ENCODE assay signal across 17 mouse cellular contexts in genomic region chr8:61286795-61287385, GRCm38 (mm10).
DNase-seq lines count a peak whose midpoint lies in the region; ATAC-seq and TF ChIP-seq lines count a peak whose summit lies in the region.
"Had no signal": no experiment of that assay in that cellular context is flagged by ENCODE, and none has a peak within 500 bp of the region (broad histone marks: within the 10 kb centered on the region; RNA-seq: fewer than 3 reads in every experiment).

No protein-coding gene starts in this region.

- peak overlapping the region; percentile 35 for H3K4me2 ChIP-seq in embryonic facial prominence, embryonic 12.5 days (replicated peaks)
- 0 out of 2 replicates have a peak overlapping the region, but pooled peaks have one; percentile 3 for H3K4me2 ChIP-seq in limb, embryonic 15.5 days
- H3K4me2 ChIP-seq: heart, embryonic 13.5 days; liver, embryonic 13.5 days; midbrain, embryonic 12.5 days had no signal

- peaks cover 0 to 20% of the 10 kb centered on the region in 2 experiments; a peak in 2 of 4 replicates for H3K36me3 ChIP-seq in MEL (ENCODE audit: control insufficient read depth in 1 of 2, insufficient read depth in 2 of 2, low read length in 2 of 2)
- no peaks in the 10 kb centered on the region for H3K36me3 ChIP-seq in embryonic facial prominence, embryonic 12.5 days
- H3K36me3 ChIP-seq in limb, embryonic 15.5 days = no peaks in the 10 kb centered on the region
- H3K36me3 ChIP-seq: heart, embryonic 13.5 days; liver, embryonic 13.5 days; midbrain, embryonic 12.5 days had no signal

- H3K27ac ChIP-seq in layer of hippocampus, adult 2 months = peak overlapping the region; percentile 81; the same call in 1 of the 2 replicates
- H3K27ac ChIP-seq in MEL (ENCODE audit: control insufficient read depth, low read depth, low read length) = peak overlapping the region; percentile 61
- peak overlapping the region; percentile 71 for H3K27ac ChIP-seq in embryonic facial prominence, embryonic 12.5 days
- 0 out of 2 replicates have a peak overlapping the region, but pooled peaks have one; percentile 33 for H3K27ac ChIP-seq in limb, embryonic 15.5 days
- H3K27ac ChIP-seq: heart, embryonic 13.5 days; liver, embryonic 13.5 days; midbrain, embryonic 12.5 days had no signal

- H3K27me3 ChIP-seq in MEL (ENCODE audit: control insufficient read depth in 1 of 2, insufficient read depth in 2 of 2, low read length in 2 of 2) = no peaks in the 10 kb centered on the region
- H3K27me3 ChIP-seq in embryonic facial prominence, embryonic 12.5 days = no peaks in the 10 kb centered on the region
- H3K27me3 ChIP-seq in limb, embryonic 15.5 days = no peaks in the 10 kb centered on the region
- H3K27me3 ChIP-seq: heart, embryonic 13.5 days; liver, embryonic 13.5 days; midbrain, embryonic 12.5 days had no signal

- TF ChIP-seq POLR2A in MEL (IDR thresholded peaks at IDR 0.05; ENCODE audit: control insufficient read depth in 1 of 2, insufficient read depth in 1 of 2, low read depth in 1 of 2, low read length in 2 of 2, poor library complexity in 1 of 2) = no peak

- no peaks in the 10 kb centered on the region for H3K9me3 ChIP-seq in MEL (replicated peaks; ENCODE audit: insufficient read depth, low read length)
- no peaks in the 10 kb centered on the region for H3K9me3 ChIP-seq in embryonic facial prominence, embryonic 12.5 days
- no peaks in the 10 kb centered on the region for H3K9me3 ChIP-seq in limb, embryonic 15.5 days
- H3K9me3 ChIP-seq: heart, embryonic 13.5 days; liver, embryonic 13.5 days; midbrain, embryonic 12.5 days had no signal

- no peak for TF ChIP-seq RAD21 in MEL (IDR thresholded peaks at IDR 0.05; ENCODE audit: low read depth, low read length)

- TF ChIP-seq CTCF in layer of hippocampus, adult 2 months (conservative IDR thresholded peaks at IDR 0.05) = no peak
- no peak for TF ChIP-seq CTCF in MEL (IDR thresholded peaks at IDR 0.05 in 2 of 3, conservative IDR thresholded peaks at IDR 0.05 in 1 of 3; ENCODE audit: control insufficient read depth in 1 of 3, insufficient read depth in 1 of 3, low read depth in 2 of 3, low read length in 3 of 3, poor library complexity in 1 of 3, severe bottlenecking in 1 of 3)

- no peak for DNase-seq in layer of hippocampus, adult 2 months (ENCODE audit: low spot score in 2 of 2)
- DNase-seq in layer of hippocampus, adult 18-20 months (ENCODE audit: low spot score in 2 of 2) = no peak
- DNase-seq in MEL (ENCODE audit: low read depth, low spot score) = peak; percentile 51
- no peak for DNase-seq in right cerebral cortex, adult 18-20 months
- no peak for DNase-seq in thymus, postnatal 36 days
- DNase-seq: adrenal gland, postnatal 25 days; cerebellum, adult 9-10 months; heart, postnatal 4 days; liver, embryonic 13.5 days; lung, postnatal 36 days; right cerebral cortex, postnatal 25 days had no signal

- H3K4me3 ChIP-seq in layer of hippocampus, adult 2 months = no peak overlapping the region
- H3K4me3 ChIP-seq in MEL (ENCODE audit: control insufficient read depth in 1 of 2, insufficient read depth in 1 of 2, low read depth in 2 of 2, low read length in 2 of 2) = peak overlapping the region; percentile 23 to 31; a peak in 3 of 4 replicates
- no peak overlapping the region for H3K4me3 ChIP-seq in embryonic facial prominence, embryonic 12.5 days
- no peak overlapping the region for H3K4me3 ChIP-seq in limb, embryonic 15.5 days
- H3K4me3 ChIP-seq: heart, embryonic 13.5 days; liver, embryonic 13.5 days; midbrain, embryonic 12.5 days; myocyte had no signal

- no peak for TF ChIP-seq EP300 in MEL (IDR thresholded peaks at IDR 0.05; ENCODE audit: low read depth in 1 of 2, low read length in 2 of 2)

- H3K4me1 ChIP-seq in MEL (ENCODE audit: control insufficient read depth in 1 of 2, insufficient read depth in 2 of 2, low read length in 2 of 2) = peaks cover 7 to 35% of the 10 kb centered on the region in 2 experiments
- H3K4me1 ChIP-seq in embryonic facial prominence, embryonic 12.5 days = peaks cover 70% of the 10 kb centered on the region
- H3K4me1 ChIP-seq in limb, embryonic 15.5 days = peaks cover 56% of the 10 kb centered on the region

- no peak overlapping the region for H3K9ac ChIP-seq in MEL (ENCODE audit: control insufficient read depth, low read depth, low read length, poor library complexity, severe bottlenecking)
- H3K9ac ChIP-seq in embryonic facial prominence, embryonic 12.5 days = no peak overlapping the region
- no peak overlapping the region for H3K9ac ChIP-seq in limb, embryonic 15.5 days
- H3K9ac ChIP-seq: heart, embryonic 13.5 days; liver, embryonic 13.5 days; midbrain, embryonic 12.5 days had no signal

- WGBS in embryonic facial prominence, embryonic 12.5 days = 22% methylated on average over 14 of the region's 14 CpGs
- 36% methylated on average over 14 of the region's 14 CpGs for WGBS in limb, embryonic 15.5 days

- no peaks in the 10 kb centered on the region for H3K79me2 ChIP-seq in MEL (ENCODE audit: control insufficient read depth, insufficient read depth, low read length, poor library complexity)

- 0 out of 2 replicates have a peak, but pooled peaks have one; percentile 57 for ATAC-seq in embryonic facial prominence, embryonic 12.5 days (ENCODE audit: insufficient number of reproducible peaks, insufficient read depth, low FRiP score, low TSS enrichment)
- ATAC-seq in limb, embryonic 15.5 days (ENCODE audit: insufficient number of reproducible peaks, low FRiP score, low TSS enrichment, low read depth) = no peak
- ATAC-seq: activated CD4-positive, CD25-positive, alpha-beta regulatory T cell, adult 4 months had no signal

TF ChIP-seq in MEL, 35 proteins besides CTCF, POLR2A, EP300 and RAD21:
- TF ChIP-seq UBTF (IDR thresholded peaks at IDR 0.05; ENCODE audit: borderline replicate concordance, insufficient read depth, low read depth, low read length) (no peak), MXI1 (IDR thresholded peaks at IDR 0.05; ENCODE audit: low read depth, low read length) (0 out of 2 replicates have a peak, but pooled peaks have one; percentile 18), HCFC1 (IDR thresholded peaks at IDR 0.05; ENCODE audit: low read depth, low read length) (no peak)
TF ChIP-seq in MEL: peak in this region for 1.

Comparison
In these comparisons a context has a peak if more than half of its experiments do, and no peak if none do; other contexts are left out.
1. H3K4me3 ChIP-seq: peak in MEL (2 of 2); none in layer of hippocampus, adult 2 months (single experiment), embryonic facial prominence, embryonic 12.5 days (single experiment) and limb, embryonic 15.5 days (single experiment).
2. Peak in every context shown above with its lines, with median percentiles within 50 percentile points of each other: H3K27ac ChIP-seq.